Mouse (Mus musculus) heart, embryonic 10.5 days (tissue): ENCODE measurements at regions not wholly inside any gene's neighbourhood (a gene's known extent, or its start where the extent isn't known, plus 50 kb on each side); places are given as distances from the start of the nearest gene placed in this dataset.
"Not testable (repeated sequence)": the region's sequence is repeated elsewhere in the genome, so short reads cannot be mapped to it uniquely, and the experiment has no call there.

Source experiments
- DNase-seq: peaks from one replicate; pipeline ENCODE4 v3.0.0-alpha.2; 2017; ENCODE audit warnings: low spot score
- H3K27ac ChIP-seq: fragments of 300-500 bp; sonication (generic); 2 replicates; pipeline ENCODE4 v1.5.1; 2016; ENCODE audit warnings: mild to moderate bottlenecking
- H3K27me3 ChIP-seq: fragments of 300-500 bp; sonication (generic); 2 replicates; pipeline ENCODE4 v1.6.1; 2016; ENCODE audit warnings: mild to moderate bottlenecking; ENCODE audit not compliant: poor library complexity, insufficient read depth, severe bottlenecking
- H3K36me3 ChIP-seq: fragments of 300-500 bp; sonication (generic); 2 replicates; pipeline ENCODE4 v1.6.1; 2016; ENCODE audit warnings: mild to moderate bottlenecking, moderate library complexity
- H3K4me1 ChIP-seq: fragments of 300-500 bp; sonication (generic); 2 replicates; pipeline ENCODE4 v1.6.1; 2016; ENCODE audit warnings: mild to moderate bottlenecking
- H3K4me3 ChIP-seq: fragments of 300-500 bp; sonication (generic); 2 replicates; pipeline ENCODE4 v1.5.1; 2016; ENCODE audit warnings: mild to moderate bottlenecking, moderate library complexity
- H3K9me3 ChIP-seq: fragments of 300-500 bp; sonication (generic); 2 replicates; pipeline ENCODE4 v1.6.1; 2016; ENCODE audit warnings: mild to moderate bottlenecking, moderate library complexity
- WGBS: fragments of 180-500 bp; shearing (Covaris S2); methylation state at CpG from one replicate; pipeline ENCODE4 v1.1.7; 2016; 5-methylcytosine and 5-hydroxymethylcytosine counted together

DNA sequence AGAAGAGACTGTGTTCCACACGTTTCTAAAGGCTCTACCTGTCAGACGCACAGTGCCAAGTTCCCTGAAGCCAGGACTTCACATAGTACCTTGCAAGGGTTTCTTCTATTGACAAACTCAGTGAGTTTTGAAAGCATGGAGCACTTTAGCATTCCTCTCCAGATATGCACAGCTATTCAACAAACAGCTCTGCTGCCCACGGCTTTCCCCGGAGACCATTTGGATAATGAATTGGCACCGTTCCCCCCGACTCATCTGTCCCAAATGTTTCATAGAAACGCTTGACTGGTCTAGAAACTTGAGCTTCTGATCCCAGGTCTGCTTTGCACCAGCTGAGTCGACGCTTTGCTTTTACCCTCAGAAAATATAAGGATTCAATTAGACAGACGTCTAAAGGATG, 162.2 kb upstream of the St6galnac5 start:
- no peak overlapping the region for H3K4me3 ChIP-seq
- no peaks in the 10 kb centered on the region for H3K9me3 ChIP-seq
- no peak for DNase-seq
- H3K27ac ChIP-seq, result no peak overlapping the region
- no peaks in the 10 kb centered on the region for H3K36me3 ChIP-seq
- peaks cover 4% of the 10 kb centered on the region; the same call in 1 of the 2 replicates for H3K4me1 ChIP-seq
- 81% methylated on average over 10 of the region's 10 CpGs for WGBS
- 0 out of 2 replicates have a peak, but pooled peaks cover 3% of the 10 kb centered on the region for H3K27me3 ChIP-seq

DNA sequence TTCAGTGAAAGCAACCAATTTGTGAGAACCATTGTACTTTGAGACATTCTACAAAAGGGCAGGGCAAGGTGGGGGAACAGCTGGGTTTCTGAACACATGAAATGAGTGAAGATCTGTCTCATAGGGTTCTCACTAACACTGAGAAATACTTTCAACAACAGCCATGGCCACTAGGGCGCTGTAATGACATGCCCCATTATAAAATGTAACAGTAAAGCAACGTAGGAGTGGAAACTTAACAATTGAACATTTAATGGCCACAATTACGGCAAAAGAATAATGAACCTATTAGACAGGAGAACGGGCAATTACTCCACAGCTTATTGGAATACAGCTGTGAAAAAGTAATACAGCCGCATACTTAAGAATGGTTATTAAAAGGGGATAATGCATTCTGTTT, 158.9 kb upstream of the St6galnac5 start:
- 86% methylated on average over 5 of the region's 5 CpGs for whole genome bisulfite sequencing
- Histone ChIP-seq H3K9me3 (no peaks in the 10 kb centered on the region), H3K36me3 (no peaks in the 10 kb centered on the region), H3K4me1 (no peaks in the 10 kb centered on the region), H3K27me3 (0 out of 2 replicates have a peak, but pooled peaks cover 3% of the 10 kb centered on the region), H3K27ac (no peak overlapping the region), H3K4me3 (no peak overlapping the region)
- DNase-seq, result no peak

- no peak overlapping the region for H3K4me3 ChIP-seq
- DNase-seq, result no peak
- H3K9me3 ChIP-seq, result no peaks in the 10 kb centered on the region
- H3K36me3 ChIP-seq, result no peaks in the 10 kb centered on the region
- H3K27me3 ChIP-seq, result no peaks in the 10 kb centered on the region
- WGBS, result 75% methylated on average over 5 of the region's 5 CpGs
- no peak overlapping the region for H3K27ac ChIP-seq
- H3K4me1 ChIP-seq, result no peaks in the 10 kb centered on the region
Observed at GRCm38 (mm10) chr3:153125335-153125734, 143.3 kb upstream of the St6galnac5 start.

DNA sequence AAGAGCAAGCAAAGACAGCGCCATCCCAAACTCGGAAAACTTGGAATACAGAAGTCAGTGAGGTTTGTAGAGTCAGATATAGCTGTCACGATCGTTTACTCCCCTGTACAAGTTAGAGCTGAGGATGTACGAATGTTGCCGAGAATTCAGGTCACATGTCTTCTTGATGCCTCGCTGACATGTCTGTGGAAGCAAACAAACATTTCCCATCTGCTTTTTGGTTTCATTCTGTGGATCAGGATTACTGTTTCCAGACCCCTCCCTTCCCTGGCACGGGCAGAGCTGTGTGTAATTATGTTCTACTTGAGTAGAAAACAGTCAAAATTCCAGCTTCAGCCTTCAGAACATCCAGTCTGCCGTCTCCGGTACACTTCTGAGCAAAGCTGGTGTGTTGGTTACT, 139.9 kb upstream of the St6galnac5 start:
- no peak overlapping the region for H3K27ac ChIP-seq
- WGBS, result 86% methylated on average over 10 of the region's 10 CpGs
- H3K36me3 ChIP-seq, result no peaks in the 10 kb centered on the region
- H3K4me1 ChIP-seq, result no peaks in the 10 kb centered on the region
- no peak overlapping the region for H3K4me3 ChIP-seq
- DNase-seq, result no peak
- H3K27me3 ChIP-seq, result no peaks in the 10 kb centered on the region
- no peaks in the 10 kb centered on the region for H3K9me3 ChIP-seq

DNA sequence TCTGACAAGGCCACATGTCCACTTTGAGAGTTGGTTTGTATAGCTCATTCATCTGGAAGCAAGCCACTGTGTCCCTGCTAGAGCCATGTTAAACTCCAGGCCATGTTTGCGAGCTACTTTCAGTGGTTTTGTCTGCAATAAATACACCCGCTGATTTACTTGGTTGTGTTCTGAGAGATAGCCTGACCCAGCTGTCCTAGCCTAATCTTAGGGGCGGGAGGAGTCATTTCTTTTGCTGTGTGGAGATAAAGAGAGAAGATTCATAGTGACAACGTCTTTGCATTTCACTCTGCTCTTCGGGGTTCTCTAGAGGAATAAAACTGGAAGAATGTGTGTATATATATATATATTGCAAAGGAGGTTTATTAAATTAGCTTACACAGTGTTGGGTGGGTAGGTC, 137.1 kb upstream of the St6galnac5 start:
- H3K27me3 ChIP-seq, result no peaks in the 10 kb centered on the region
- no peaks in the 10 kb centered on the region for H3K36me3 ChIP-seq
- H3K4me3 ChIP-seq, result no peak overlapping the region

DNA sequence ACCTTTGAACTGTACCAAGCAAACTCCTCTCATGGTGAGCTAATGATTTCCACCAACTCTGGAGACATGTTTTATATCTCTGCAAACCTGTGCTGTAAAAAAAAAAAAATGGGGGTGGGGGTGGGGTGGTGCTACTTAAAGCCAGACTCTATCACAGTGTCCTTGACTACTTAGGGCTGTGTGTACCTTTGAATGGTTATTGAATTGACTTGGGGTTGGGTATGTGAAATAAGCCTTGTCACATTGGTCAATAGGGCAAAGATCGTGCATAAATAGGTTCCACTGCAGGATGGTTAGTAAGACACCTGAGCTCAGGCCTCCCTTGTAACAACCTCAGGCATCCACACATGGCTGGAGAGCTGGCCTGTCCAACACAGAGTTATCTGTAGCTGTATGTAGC, 136.6 kb upstream of the St6galnac5 start:
- Histone ChIP-seq H3K36me3 (no peaks in the 10 kb centered on the region), H3K27ac (no peak overlapping the region), H3K9me3 (no peaks in the 10 kb centered on the region), H3K4me3 (no peak overlapping the region), H3K4me1 (no peaks in the 10 kb centered on the region), H3K27me3 (no peaks in the 10 kb centered on the region)
- WGBS, result 83% methylated on average over 1 of the region's 1 CpGs
- DNase-seq, result no peak

More for the DNA sequence above, 137.1 kb upstream of the St6galnac5 start:
- DNase-seq, result no peak
- WGBS, result 73% methylated on average over 5 of the region's 5 CpGs
- Histone ChIP-seq H3K27ac (no peak overlapping the region), H3K4me1 (no peaks in the 10 kb centered on the region), H3K9me3 (no peaks in the 10 kb centered on the region)

- no peaks in the 10 kb centered on the region for H3K36me3 ChIP-seq
- H3K9me3 ChIP-seq, result no peaks in the 10 kb centered on the region
- H3K4me3 ChIP-seq, result no peak overlapping the region
- no peaks in the 10 kb centered on the region for H3K4me1 ChIP-seq
- H3K27ac ChIP-seq, result no peak overlapping the region
- 86% methylated on average over 5 of the region's 5 CpGs for WGBS
- no peak for DNase-seq
- H3K27me3 ChIP-seq, result no peaks in the 10 kb centered on the region
Observed at GRCm38 (mm10) chr3:153105591-153105990, 123.5 kb upstream of the St6galnac5 start.

GRCm38 (mm10) chr3:153090572-153090971, 108.5 kb upstream of the St6galnac5 start:
- 84% methylated on average over 4 of the region's 4 CpGs for WGBS
- not testable (repeated sequence) for H3K9me3 ChIP-seq, H3K4me3 ChIP-seq, H3K4me1 ChIP-seq, H3K27me3 ChIP-seq, H3K36me3 ChIP-seq, H3K27ac ChIP-seq, DNase-seq

GRCm38 (mm10) chr3:153085096-153085788, 103.2 kb upstream of the St6galnac5 start:
- Histone ChIP-seq H3K9me3 (no peaks in the 10 kb centered on the region), H3K27me3 (no peaks in the 10 kb centered on the region), H3K4me3 (no peak overlapping the region), H3K4me1 (peaks cover 11% of the 10 kb centered on the region), H3K36me3 (no peaks in the 10 kb centered on the region), H3K27ac (peak overlapping the region; percentile 22; the same call in 1 of the 2 replicates)
- peak; percentile 76 for DNase-seq
- 45% methylated on average over 17 of the region's 17 CpGs for WGBS

- no peak overlapping the region for H3K27ac ChIP-seq
- H3K9me3 ChIP-seq, result no peaks in the 10 kb centered on the region
- no peaks in the 10 kb centered on the region for H3K36me3 ChIP-seq
- no peak for DNase-seq
- no peak overlapping the region for H3K4me3 ChIP-seq
- no peaks in the 10 kb centered on the region for H3K27me3 ChIP-seq
- WGBS, result 67% methylated on average over 23 of the region's 23 CpGs
- peaks cover 11% of the 10 kb centered on the region for H3K4me1 ChIP-seq
Observed at GRCm38 (mm10) chr3:153084226-153085095, 102.4 kb upstream of the St6galnac5 start.

DNA sequence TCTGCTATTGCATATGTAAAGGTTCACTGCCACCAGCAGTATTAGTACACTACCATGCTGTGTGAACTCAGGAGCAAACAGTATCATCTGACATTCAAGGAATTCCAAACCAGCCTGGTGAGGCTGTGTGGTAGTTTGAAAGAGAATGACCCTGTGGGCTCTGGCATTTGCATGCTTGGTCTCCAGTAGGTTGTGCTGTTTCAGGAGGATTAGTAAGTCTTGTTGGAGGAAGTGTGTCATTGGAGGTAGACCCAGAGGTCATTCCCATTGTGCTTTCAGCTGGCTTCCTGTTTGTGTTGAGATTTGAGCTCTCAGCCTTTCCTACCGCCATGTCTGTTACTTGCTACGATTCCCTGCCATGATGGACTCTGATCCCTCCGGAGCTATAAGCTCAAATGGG, 98.3 kb upstream of the St6galnac5 start:
- DNase-seq, result no peak
- Histone ChIP-seq H3K4me1 (peaks cover 9% of the 10 kb centered on the region), H3K36me3 (no peaks in the 10 kb centered on the region), H3K27ac (no peak overlapping the region), H3K4me3 (no peak overlapping the region), H3K27me3 (no peaks in the 10 kb centered on the region), H3K9me3 (no peaks in the 10 kb centered on the region)
- 78% methylated on average over 3 of the region's 3 CpGs for WGBS

DNA sequence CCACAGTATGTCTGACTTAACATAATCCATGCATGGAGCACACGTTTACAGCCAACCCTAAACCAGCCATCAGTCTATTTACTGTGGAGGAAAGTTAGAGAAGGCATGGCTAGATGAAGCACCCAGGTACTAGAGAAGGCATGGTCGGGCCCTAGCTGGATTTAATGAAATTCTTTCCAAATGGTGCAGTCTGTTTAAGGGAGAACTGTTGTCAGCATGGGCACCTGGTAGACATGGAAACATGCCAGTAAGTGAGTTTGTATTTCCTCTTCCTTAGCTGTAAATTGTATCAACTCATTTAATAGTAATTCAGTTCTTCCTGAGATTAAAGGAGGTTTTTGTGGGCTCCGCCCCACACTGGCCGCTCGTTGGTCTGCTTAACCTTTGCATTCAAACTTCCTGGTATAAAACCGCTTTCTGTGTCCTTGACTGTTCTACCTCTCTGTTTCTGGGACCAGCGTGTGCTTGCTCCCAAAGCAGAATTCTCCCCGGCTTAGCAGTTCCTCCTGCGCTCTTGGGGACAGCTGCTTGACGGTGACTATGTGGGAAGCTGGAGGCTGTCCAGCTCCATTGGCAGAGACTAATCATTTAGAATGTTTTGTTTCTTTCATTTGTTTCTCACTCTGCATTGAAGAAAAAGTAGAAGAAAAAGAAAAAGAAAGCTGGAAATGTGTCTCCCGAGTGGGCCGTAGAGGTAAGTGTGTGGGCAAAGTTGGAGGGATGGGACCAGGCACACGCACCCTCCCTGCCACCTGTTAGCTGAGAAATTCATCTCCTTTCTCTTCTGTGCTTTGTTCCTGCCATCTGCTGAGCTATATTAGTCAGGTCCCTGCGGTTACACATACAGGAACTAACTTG, 96.0 kb upstream of the St6galnac5 start:
- DNase-seq, result no peak
- Histone ChIP-seq H3K4me3 (no peak overlapping the region), H3K4me1 (peaks cover 4% of the 10 kb centered on the region; the same call in 1 of the 2 replicates), H3K27me3 (no peaks in the 10 kb centered on the region), H3K36me3 (no peaks in the 10 kb centered on the region), H3K27ac (no peak overlapping the region), H3K9me3 (no peaks in the 10 kb centered on the region)
- 89% methylated on average over 14 of the region's 14 CpGs for WGBS
